Mouse (Mus musculus) G1E (cell line): ENCODE data around the gene Limd2. TPM values are rescaled to one million over a fixed set of nuclear protein-coding genes. Genes with fewer than 3 reads are reported as not detected.

Experiments used
- ATAC-seq: 2 replicates; pipeline ENCODE4 v1.8.0; 2016; ENCODE audit warnings: mild to moderate bottlenecking; ENCODE audit not compliant: insufficient number of reproducible peaks, poor library complexity, low FRiP score, severe bottlenecking; ENCODE audit errors: extremely low read depth
- DNase-seq: peaks from one replicate; pipeline ENCODE4 v3.0.0; 2012; ENCODE audit warnings: low spot score
- H3K27me3 ChIP-seq: 2 replicates; pipeline ENCODE4 v1.6.1; 2012; ENCODE audit warnings: mild to moderate bottlenecking, low read length, inconsistent platforms; ENCODE audit not compliant: insufficient read depth
- H3K36me3 ChIP-seq: replicated peaks from 2 replicates; pipeline ENCODE3; 2012; ENCODE audit warnings: mild to moderate bottlenecking, inconsistent platforms
- H3K4me1 ChIP-seq: 2 replicates; pipeline ENCODE4 v1.6.1; 2012; ENCODE audit warnings: low read depth, low read length, inconsistent platforms, mixed read lengths; ENCODE audit not compliant: insufficient read depth
- H3K4me3 ChIP-seq: 2 replicates; pipeline ENCODE4 v1.5.1; 2012; ENCODE audit warnings: low read depth, mild to moderate bottlenecking, inconsistent platforms, low read length, moderate library complexity, mixed read lengths
- H3K9me3 ChIP-seq: replicated peaks from 2 replicates; pipeline ENCODE4 v1.6.1; 2012; ENCODE audit warnings: inconsistent platforms
- CTCF ChIP-seq: IDR thresholded peaks from 2 replicates; pipeline ENCODE4 v1.5.1; 2012; ENCODE audit warnings: low read depth, low read length, inconsistent platforms, mixed read lengths
- GATA1 ChIP-seq: IDR thresholded peaks from 2 replicates; pipeline ENCODE4 v1.6.1; 2012; ENCODE audit warnings: borderline replicate concordance, low read length, inconsistent platforms, mixed read lengths
- GATA2 ChIP-seq: IDR thresholded peaks from 2 replicates; pipeline ENCODE4 v1.6.1; 2012; ENCODE audit warnings: low read depth, low read length, inconsistent platforms, borderline replicate concordance
- POLR2AphosphoS5 ChIP-seq: IDR thresholded peaks from 2 replicates; pipeline ENCODE4 v1.6.1; 2012; ENCODE audit warnings: low read depth, low read length, inconsistent platforms; ENCODE audit not compliant: insufficient replicate concordance
- TAL1 ChIP-seq: conservative IDR thresholded peaks from 2 replicates; pipeline ENCODE4 v1.6.1; 2012; ENCODE audit warnings: low read depth, low read length, inconsistent platforms, mixed read lengths
- polyA plus RNA-seq: library from polyadenylated mRNA; stranded (reverse); fragments of >175 nt; gene quantifications from 2 replicates; pipeline ENCODE4 v1.2.3, GENCODE M21; 2012
- total RNA-seq, 2 experiments: library from RNA; stranded (forward) in 1 of 2; stranded (reverse) in 1 of 2; fragments of 200-1000 nt in 1 of 2; fragments of >200 nt in 1 of 2; fragmentation: Nextera tagmentation in 1 of 2; gene quantifications; 2 replicates each; pipeline ENCODE4 v1.2.3; 2014 to 2017

Gene Limd2
- total and polyA plus RNA-seq, 3 experiments, result 77.5 to 365 (median 309) TPM

GRCm38 (mm10) chr11:106175081-106175480, 14.4 kb upstream of the Limd2 start:
- ATAC-seq, result no peak
- Histone ChIP-seq H3K4me3 (no peak overlapping the region), H3K27me3 (no peaks in the 10 kb centered on the region), H3K9me3 (no peaks in the 10 kb centered on the region), H3K36me3 (peaks cover 38% of the 10 kb centered on the region), H3K4me1 (peaks cover 46% of the 10 kb centered on the region)
- no peak for DNase-seq
- TF ChIP-seq POLR2AphosphoS5, result no peak
- no peak for TF ChIP-seq TAL1
- TF ChIP-seq GATA2, result no peak
- TF ChIP-seq GATA1, result no peak
- no peak for TF ChIP-seq CTCF

- peaks cover 41% of the 10 kb centered on the region for H3K4me1 ChIP-seq
- no peak overlapping the region for H3K4me3 ChIP-seq
- DNase-seq, result no peak
- no peak for TF ChIP-seq POLR2AphosphoS5
- no peak for TF ChIP-seq CTCF
- TF ChIP-seq TAL1, result no peak
- TF ChIP-seq GATA1, result no peak
- no peak for TF ChIP-seq GATA2
- peaks cover 37% of the 10 kb centered on the region for H3K36me3 ChIP-seq
- no peaks in the 10 kb centered on the region for H3K27me3 ChIP-seq
- no peak for ATAC-seq
- H3K9me3 ChIP-seq, result no peaks in the 10 kb centered on the region
Measured at GRCm38 (mm10) chr11:106174372-106174771, 13.7 kb upstream of the Limd2 start.

- DNase-seq (no peak), ATAC-seq (no peak)
- Histone ChIP-seq H3K4me1 (peaks cover 34% of the 10 kb centered on the region), H3K9me3 (no peaks in the 10 kb centered on the region), H3K36me3 (peaks cover 43% of the 10 kb centered on the region), H3K27me3 (no peaks in the 10 kb centered on the region), H3K4me3 (no peak overlapping the region)
- TF ChIP-seq GATA2 (no peak), CTCF (no peak), GATA1 (no peak), TAL1 (no peak), POLR2AphosphoS5 (no peak)
Measured at GRCm38 (mm10) chr11:106173228-106173627, 12.6 kb upstream of the Limd2 start.

- no peaks in the 10 kb centered on the region for H3K9me3 ChIP-seq
- TF ChIP-seq POLR2AphosphoS5, result no peak
- TF ChIP-seq CTCF, result no peak
- TF ChIP-seq TAL1, result no peak
- TF ChIP-seq GATA1, result no peak
- no peak for TF ChIP-seq GATA2
- peaks cover 27% of the 10 kb centered on the region for H3K4me1 ChIP-seq
- ATAC-seq (no peak), DNase-seq (no peak)
- H3K27me3 ChIP-seq, result no peaks in the 10 kb centered on the region
- H3K36me3 ChIP-seq, result peaks cover 61% of the 10 kb centered on the region
- H3K4me3 ChIP-seq, result no peak overlapping the region
Measured at GRCm38 (mm10) chr11:106170807-106171206, 10.1 kb upstream of the Limd2 start.

- H3K36me3 ChIP-seq, result peaks cover 75% of the 10 kb centered on the region
- H3K4me1 ChIP-seq, result peaks cover 11% of the 10 kb centered on the region
- no peaks in the 10 kb centered on the region for H3K9me3 ChIP-seq
- TF ChIP-seq GATA1, result no peak
- no peak for TF ChIP-seq CTCF
- TF ChIP-seq TAL1, result no peak
- no peak for TF ChIP-seq POLR2AphosphoS5
- TF ChIP-seq GATA2, result no peak
- H3K4me3 ChIP-seq, result no peak overlapping the region
- ATAC-seq, result no peak
- no peaks in the 10 kb centered on the region for H3K27me3 ChIP-seq
- DNase-seq, result no peak
Measured at GRCm38 (mm10) chr11:106167435-106167834, 6.8 kb upstream of the Limd2 start.

- Histone ChIP-seq H3K27me3 (peaks cover 3% of the 10 kb centered on the region; the same call in 1 of the 2 replicates), H3K4me3 (no peak overlapping the region), H3K9me3 (no peaks in the 10 kb centered on the region), H3K36me3 (peaks cover 67% of the 10 kb centered on the region), H3K4me1 (peaks cover 24% of the 10 kb centered on the region)
- DNase-seq, result no peak
- ATAC-seq, result no peak
- TF ChIP-seq GATA1 (no peak), CTCF (no peak), GATA2 (no peak), TAL1 (no peak), POLR2AphosphoS5 (no peak)
Measured at GRCm38 (mm10) chr11:106164601-106165180, 4.0 kb upstream of the Limd2 start.
